Mouse (Mus musculus): ENCODE data around the gene Slc7a6os.

Slc7a6os gene

GRCm38 (mm10) chr8:106177594-106177993 is 33.1 kb downstream of the Slc7a6os start:
- no peak for DNase-seq (ENCODE audit: low read depth, low spot score)

- no peak for DNase-seq (ENCODE audit: low read depth, low spot score)
Observed at GRCm38 (mm10) chr8:106176891-106177290, 33.8 kb downstream of the Slc7a6os start.

GRCm38 (mm10) chr8:106173566-106173965 is 37.2 kb downstream of the Slc7a6os start:
- DNase-seq (ENCODE audit: low read depth, low spot score) = no peak

- DNase-seq (ENCODE audit: low read depth, low spot score) = no peak
Observed at GRCm38 (mm10) chr8:106169934-106170480, 40.7 kb downstream of the Slc7a6os start.

- DNase-seq (ENCODE audit: low read depth, low spot score) = peak; percentile 24
Observed at GRCm38 (mm10) chr8:106169017-106169933, 41.5 kb downstream of the Slc7a6os start.

- DNase-seq (ENCODE audit: low read depth, low spot score) = peak; percentile 52
Observed at GRCm38 (mm10) chr8:106168356-106169016, 42.2 kb downstream of the Slc7a6os start, which contains the start of gene Slc7a6. TSS of gene Slc7a6 (plus strand) at chr8:106168857.

- no peak for DNase-seq (ENCODE audit: low read depth, low spot score)
Observed at GRCm38 (mm10) chr8:106165460-106165859, 45.3 kb downstream of the Slc7a6os start.

- no peak for DNase-seq (ENCODE audit: low read depth, low spot score)
Observed at GRCm38 (mm10) chr8:106163251-106163650, 47.5 kb downstream of the Slc7a6os start.

- DNase-seq (ENCODE audit: low read depth, low spot score) = no peak
Observed at GRCm38 (mm10) chr8:106159876-106160275, 50.9 kb downstream of the Slc7a6os start.

- DNase-seq (ENCODE audit: low read depth, low spot score) = no peak
Observed at GRCm38 (mm10) chr8:106158381-106158780, 52.4 kb downstream of the Slc7a6os start.

- DNase-seq (ENCODE audit: low read depth, low spot score) = no peak
Observed at GRCm38 (mm10) chr8:106157419-106157818, 53.3 kb downstream of the Slc7a6os start.

- DNase-seq (ENCODE audit: low read depth, low spot score) = no peak
Observed at GRCm38 (mm10) chr8:106152876-106153275, 57.9 kb downstream of the Slc7a6os start.

GRCm38 (mm10) chr8:106151041-106151440 is 59.7 kb downstream of the Slc7a6os start:
- DNase-seq (ENCODE audit: low read depth, low spot score) = no peak

Measured in WW6 (cell line).